Mouse (Mus musculus): ENCODE measurements around the gene Myocd. TPM values are rescaled to one million over a fixed set of nuclear protein-coding genes. Genes with fewer than 3 reads are reported as not detected.
A peak's percentile ranks its signal among the peaks of the same experiment; 100 is the strongest.

Myocd gene
- total RNA-seq, 2 experiments from 2014 or later = 0.49 to 1.0 TPM

DNA sequence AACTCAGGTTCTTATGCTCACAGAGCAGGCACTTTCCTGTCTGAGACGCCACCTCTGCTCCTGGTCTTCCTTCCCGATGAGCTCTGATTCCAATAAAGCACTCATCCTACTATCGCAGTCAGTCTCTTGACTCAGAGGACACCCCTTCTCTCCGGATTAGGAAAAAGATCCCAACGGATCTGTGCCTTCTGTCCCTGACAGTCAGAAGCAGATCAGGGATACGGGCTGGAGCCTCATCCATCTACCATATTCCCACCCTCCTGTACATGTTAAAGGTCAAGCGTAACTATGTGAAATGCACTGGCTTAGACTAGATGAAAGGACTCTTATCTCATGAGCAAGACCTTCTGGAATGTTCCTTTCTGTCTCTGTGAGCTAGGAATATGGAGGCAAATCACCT, 121.3 kb downstream of the Myocd start:
- no peak for DNase-seq (ENCODE audit: low spot score in 2 of 2)

GRCm38 (mm10) chr11:65142838-65143417, 126.9 kb downstream of the Myocd start:
- peak in 1 of 2 experiments; percentile 10 for DNase-seq (ENCODE audit: low spot score in 2 of 2)

GRCm38 (mm10) chr11:65139030-65139429, 130.8 kb downstream of the Myocd start:
- DNase-seq (ENCODE audit: low spot score in 2 of 2) = no peak

GRCm38 (mm10) chr11:65137145-65137652, 132.6 kb downstream of the Myocd start:
- DNase-seq (ENCODE audit: low spot score in 2 of 2) = no peak

DNA sequence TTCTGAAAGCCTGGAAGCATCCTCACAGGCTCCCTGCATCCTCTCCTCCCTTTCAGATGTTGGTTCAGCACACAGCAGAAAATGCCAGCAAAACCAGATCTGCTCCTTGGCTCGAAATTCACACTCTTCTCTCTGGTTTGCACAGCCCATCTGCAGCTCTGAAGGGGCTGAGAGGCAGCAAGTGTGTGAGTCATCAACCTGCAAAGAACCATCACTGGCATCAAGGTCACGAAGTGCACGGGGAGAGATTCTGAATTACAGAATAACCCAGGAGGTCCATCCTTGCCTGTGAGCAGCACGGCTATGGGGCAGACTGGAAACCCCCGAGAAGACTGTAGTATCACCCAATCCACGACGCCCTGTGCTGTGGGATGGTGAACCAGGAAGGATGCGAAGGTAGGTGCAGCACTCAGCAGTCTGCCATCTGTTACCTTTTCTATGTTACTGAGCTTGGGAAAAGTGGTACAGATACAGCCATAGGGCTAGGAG, 134.5 kb downstream of the Myocd start:
- peak; percentile 36 to 69 for DNase-seq (ENCODE audit: low spot score in 2 of 2)

GRCm38 (mm10) chr11:65133661-65134060, 136.1 kb downstream of the Myocd start:
- DNase-seq (ENCODE audit: low spot score in 2 of 2) = peak in 1 of 2 experiments; percentile 32

DNA sequence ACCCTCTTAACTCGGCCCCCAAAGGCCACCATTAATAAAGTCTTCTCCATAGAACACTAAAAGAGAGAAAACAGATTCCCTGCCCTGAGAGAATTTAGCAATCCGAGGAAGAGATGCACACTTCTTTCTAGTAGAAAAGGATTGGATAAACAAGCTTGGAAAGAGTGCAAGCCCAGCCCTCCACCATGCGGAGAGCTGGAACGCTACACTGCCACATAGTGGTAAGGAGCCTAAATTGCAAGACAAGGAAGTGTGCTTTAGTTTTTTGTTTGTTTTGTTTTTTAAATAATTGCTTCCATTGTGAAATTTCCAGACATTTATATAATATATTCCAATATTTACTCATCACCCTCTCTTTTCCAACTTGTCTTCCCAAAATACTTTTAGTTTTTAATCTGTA, 140.7 kb downstream of the Myocd start:
- no peak for DNase-seq (ENCODE audit: low spot score in 2 of 2)

- DNase-seq (ENCODE audit: low spot score in 2 of 2) = no peak
Measured at GRCm38 (mm10) chr11:65128666-65129065, 141.1 kb downstream of the Myocd start.

DNA sequence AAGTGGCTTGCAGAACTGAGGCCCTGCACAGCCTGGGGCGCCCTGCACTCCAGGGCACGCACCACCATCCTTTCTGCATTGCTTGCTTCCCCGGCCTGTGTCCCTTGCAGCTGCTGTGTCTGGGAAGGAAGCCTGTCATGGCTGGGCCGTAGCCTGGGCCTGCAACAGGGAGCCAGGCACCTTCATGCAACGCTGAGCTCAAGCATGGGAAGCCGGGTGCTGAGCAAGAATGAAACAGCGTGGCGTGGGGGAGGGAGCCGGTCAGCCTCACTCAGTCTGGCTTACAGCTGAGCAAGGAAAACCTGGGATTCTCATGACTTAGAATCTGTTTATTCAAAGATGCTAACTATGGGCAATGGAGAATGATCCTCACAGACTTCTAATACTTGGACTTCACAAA, 143.2 kb downstream of the Myocd start:
- peak; percentile 52 to 61 for DNase-seq (ENCODE audit: low spot score in 2 of 2)

Other genes with a start within 250 kb of the Myocd start
- gene 1700086D15Rik, start 110.1 kb downstream of the Myocd start, total RNA-seq (2021) = 1 to 10 TPM; 2.5 TPM
- 100 to 1,000 TPM; 139 to 154 TPM for gene Arhgap44, start 107.0 kb downstream of the Myocd start, total RNA-seq (2021)